Mouse (Mus musculus) heart, adult 2 months (tissue): ENCODE data around the gene Ahcyl2. TPM values are rescaled to one million over a fixed set of nuclear protein-coding genes. Genes with fewer than 3 reads are reported as not detected.

Experiments
- DNase-seq, 2 experiments: peaks; one replicate each; pipeline ENCODE4 v3.0.0; 2021
- H3K27ac ChIP-seq: fragments of 200-600 bp; 2 replicates; pipeline ENCODE4 v1.8.1; 2022
- H3K27me3 ChIP-seq: fragments of 200-500 bp; 2 replicates; pipeline ENCODE4 v1.6.1; 2012; ENCODE audit warnings: mild to moderate bottlenecking, low read length, inconsistent platforms, mixed read lengths; ENCODE audit not compliant: control insufficient read depth, insufficient read depth
- H3K36me3 ChIP-seq: fragments of 200-500 bp; 2 replicates; pipeline ENCODE4 v1.6.1; 2012; ENCODE audit warnings: low read length, inconsistent platforms; ENCODE audit not compliant: control insufficient read depth, insufficient read depth
- H3K4me1 ChIP-seq: fragments of 200-500 bp; 2 replicates; pipeline ENCODE4 v1.6.1; 2011; ENCODE audit warnings: low read length; ENCODE audit not compliant: control insufficient read depth, insufficient read depth
- H3K4me3 ChIP-seq: fragments of 200-600 bp; 2 replicates; pipeline ENCODE4 v1.8.1; 2022
- H3K79me2 ChIP-seq: fragments of 200-500 bp; replicated peaks from 2 replicates; pipeline ENCODE4 v1.6.1; 2012; ENCODE audit warnings: mild to moderate bottlenecking, inconsistent platforms, low read length, moderate library complexity, mixed read lengths; ENCODE audit not compliant: control insufficient read depth, insufficient read depth
- H3K9ac ChIP-seq: fragments of 200-500 bp; 2 replicates; pipeline ENCODE4 v1.6.1; 2012; ENCODE audit warnings: low read depth, mild to moderate bottlenecking, control low read depth, inconsistent platforms, low read length, mixed read lengths
- CTCF ChIP-seq: fragments of 200-600 bp; IDR thresholded peaks from 2 replicates; pipeline ENCODE4 v1.8.1; 2022; ENCODE audit warnings: antibody characterized with exemption, mild to moderate bottlenecking, moderate library complexity
- EP300 ChIP-seq: fragments of 200-500 bp; IDR thresholded peaks from 2 replicates; pipeline ENCODE4 v1.6.1; 2011; ENCODE audit warnings: low read depth, low read length, control low read depth; ENCODE audit not compliant: insufficient read depth
- POLR2A ChIP-seq: fragments of 200-500 bp; IDR thresholded peaks from 2 replicates; pipeline ENCODE4 v1.6.1; 2011; ENCODE audit warnings: mild to moderate bottlenecking, low read depth, low read length, control low read depth; ENCODE audit not compliant: insufficient read depth
- WGBS: fragments of 180-500 bp; shearing (Covaris S2); methylation state at CpG from one replicate; pipeline ENCODE4 v1.1.7; 2018; 5-methylcytosine and 5-hydroxymethylcytosine counted together
- intact Hi-C: fragments of 180-260 bp; cut with DNase I; formaldehyde crosslinking; loops from one replicate; pipeline ENCODE4 v1.15.1; 2025
- polyA plus RNA-seq: library from polyadenylated mRNA; depleted of rRNA; stranded (reverse); fragments of >200 nt; gene quantifications from 2 replicates; pipeline ENCODE4 v1.2.3, GENCODE M21; 2012
- total RNA-seq, 2 experiments: library from RNA; stranded (reverse); gene quantifications; 2 replicates each; pipeline ENCODE4 v1.2.3; 2021

Gene Ahcyl2
- total and polyA plus RNA-seq, 3 experiments: 10.5 to 15.6 (median 14.7) TPM

DNA sequence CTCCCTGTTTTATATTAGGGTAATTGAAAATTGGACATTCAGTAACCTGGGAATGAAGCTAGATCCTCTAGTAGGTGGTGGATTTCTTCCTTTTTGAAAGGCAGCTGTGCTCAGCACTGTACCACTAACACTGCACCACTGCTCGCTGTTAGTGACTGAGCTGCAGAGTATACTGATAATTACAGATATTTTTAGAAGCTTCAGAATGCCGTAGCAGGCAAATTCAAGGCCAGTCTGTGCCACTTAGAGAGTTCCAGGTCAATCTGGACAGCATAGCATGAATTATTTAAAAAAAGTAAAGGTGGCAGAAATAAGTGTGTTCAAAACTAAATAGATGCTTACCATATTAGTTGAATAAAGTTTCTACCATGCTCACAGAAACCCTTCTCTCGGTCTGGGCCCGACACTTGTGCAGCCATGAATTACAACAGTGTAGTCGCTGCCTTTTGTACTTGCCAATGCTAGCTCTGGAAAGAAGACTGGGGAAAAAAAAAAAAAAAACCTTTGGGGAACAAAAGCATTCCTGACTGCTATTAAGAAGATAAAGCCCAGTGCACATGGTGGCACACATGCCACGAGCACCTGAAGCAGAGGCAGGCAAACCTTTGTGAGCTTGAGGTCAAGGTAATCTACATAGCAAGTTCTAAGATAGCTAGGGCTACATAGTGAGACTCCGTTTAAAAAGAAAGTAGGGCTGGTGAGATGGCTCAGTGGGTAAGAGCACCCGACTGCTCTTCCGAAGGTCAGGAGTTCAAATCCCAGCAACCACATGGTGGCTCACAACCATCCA is 99.3 kb downstream of the Ahcyl2 start:
- peak overlapping the region; percentile 59 for H3K27ac ChIP-seq
- no peak overlapping the region for H3K9ac ChIP-seq
- DNase-seq: no peak
- peaks cover 2% of the 10 kb centered on the region for H3K36me3 ChIP-seq
- intact Hi-C loops: no loop called here
- H3K4me3 ChIP-seq: no peak overlapping the region
- H3K79me2 ChIP-seq: no peaks in the 10 kb centered on the region
- H3K4me1 ChIP-seq: no peaks in the 10 kb centered on the region; the same call in 1 of the 2 replicates
- H3K27me3 ChIP-seq: no peaks in the 10 kb centered on the region
- 65% methylated on average over 9 of the region's 9 CpGs for WGBS
- TF ChIP-seq EP300 (no peak), POLR2A (no peak), CTCF (no peak)

DNA sequence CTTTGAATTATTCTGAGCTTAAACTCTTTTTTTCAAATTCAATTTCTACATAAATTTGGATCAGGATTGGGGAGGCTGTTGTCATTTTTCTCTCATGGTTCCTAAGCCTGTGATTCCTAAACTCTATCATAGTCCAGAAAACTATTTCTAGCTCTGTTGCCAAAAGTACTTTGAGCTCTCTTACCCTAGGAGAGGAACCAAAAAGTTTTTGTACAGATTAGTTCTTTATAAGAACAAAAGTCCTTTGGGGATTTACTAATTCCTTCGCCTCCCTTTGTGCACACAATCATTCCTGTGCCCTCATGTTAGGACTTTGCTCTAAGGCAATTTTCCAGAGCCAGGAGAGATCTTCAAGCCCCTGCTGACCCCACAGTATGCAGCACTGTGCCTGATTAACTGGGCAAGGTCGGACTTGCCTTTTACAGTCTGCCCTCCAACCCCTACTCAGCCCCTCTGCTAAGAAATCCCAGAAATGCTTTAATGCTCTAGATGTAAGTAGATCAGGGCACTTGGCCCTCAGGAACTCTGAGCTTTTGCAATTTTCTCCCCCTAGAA is 100.6 kb downstream of the Ahcyl2 start:
- H3K4me3 ChIP-seq: no peak overlapping the region
- H3K79me2 ChIP-seq: no peaks in the 10 kb centered on the region
- no peak overlapping the region for H3K27ac ChIP-seq
- H3K36me3 ChIP-seq: peaks cover 2% of the 10 kb centered on the region
- TF ChIP-seq POLR2A: no peak
- TF ChIP-seq EP300: no peak
- TF ChIP-seq CTCF: no peak
- no peak for DNase-seq
- no peak overlapping the region for H3K9ac ChIP-seq
- H3K27me3 ChIP-seq: no peaks in the 10 kb centered on the region
- H3K4me1 ChIP-seq: no peaks in the 10 kb centered on the region; the same call in 1 of the 2 replicates
- intact Hi-C loops: no loop called here
- 81% methylated on average over 2 of the region's 2 CpGs for WGBS

DNA sequence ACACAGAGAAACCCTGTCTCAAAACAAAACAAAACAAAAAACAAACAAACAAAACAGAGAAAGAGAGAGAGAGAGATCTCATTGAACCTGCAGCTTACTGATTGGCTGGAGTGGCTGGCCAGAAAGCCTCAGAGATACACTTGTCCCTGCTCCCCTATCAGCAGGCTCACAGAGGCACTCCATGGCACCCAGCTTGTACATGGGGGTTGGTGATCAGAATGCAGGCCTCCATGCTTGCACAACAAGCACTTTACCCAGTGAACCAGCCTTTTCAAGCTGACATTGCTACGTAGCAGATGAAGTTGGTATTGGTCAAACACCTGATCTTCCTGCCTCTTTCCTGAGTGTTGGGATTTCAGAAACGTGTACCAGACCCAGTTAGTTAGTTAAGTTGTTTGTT is 105.8 kb downstream of the Ahcyl2 start:
- H3K79me2 ChIP-seq: no peaks in the 10 kb centered on the region
- TF ChIP-seq POLR2A (no peak), EP300 (no peak), CTCF (no peak)
- peak overlapping the region; percentile 48 for H3K27ac ChIP-seq
- WGBS: 54% methylated on average over 2 of the region's 2 CpGs
- DNase-seq: no peak
- H3K27me3 ChIP-seq: no peaks in the 10 kb centered on the region
- intact Hi-C loops: no loop called here
- peaks cover 2% of the 10 kb centered on the region; the same call in 1 of the 2 replicates for H3K4me1 ChIP-seq
- no peak overlapping the region for H3K9ac ChIP-seq
- no peak overlapping the region for H3K4me3 ChIP-seq
- peaks cover 11% of the 10 kb centered on the region for H3K36me3 ChIP-seq

DNA sequence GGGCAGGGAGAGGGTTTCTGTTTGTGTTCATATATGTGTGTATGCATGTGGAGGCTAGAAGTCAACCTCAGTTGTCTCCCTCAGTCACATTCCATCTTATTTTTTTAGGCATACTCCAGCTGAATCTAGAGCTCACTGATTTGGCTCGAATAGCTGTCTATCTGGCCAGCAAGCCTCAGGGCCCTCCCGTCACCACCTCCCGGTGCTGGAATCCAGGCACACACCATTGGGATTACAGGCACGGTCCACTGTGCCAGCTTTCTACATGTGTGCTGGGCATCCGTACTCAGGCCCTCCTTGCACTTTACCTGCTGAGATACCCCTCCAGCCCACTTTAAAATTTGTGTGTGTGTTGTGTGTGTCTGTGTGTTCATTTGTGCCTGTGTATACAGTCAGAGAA is 107.8 kb downstream of the Ahcyl2 start:
- Histone ChIP-seq H3K9ac (no peak overlapping the region), H3K79me2 (no peaks in the 10 kb centered on the region), H3K36me3 (peaks cover 11% of the 10 kb centered on the region), H3K4me1 (peaks cover 2% of the 10 kb centered on the region; the same call in 1 of the 2 replicates), H3K27me3 (no peaks in the 10 kb centered on the region), H3K4me3 (no peak overlapping the region), H3K27ac (peak overlapping the region; percentile 34)
- 55% methylated on average over 5 of the region's 5 CpGs for WGBS
- no peak for TF ChIP-seq EP300
- TF ChIP-seq POLR2A: no peak
- no peak for TF ChIP-seq CTCF
- intact Hi-C loops: no loop called here
- peak; percentile 42 to 56 for DNase-seq

DNA sequence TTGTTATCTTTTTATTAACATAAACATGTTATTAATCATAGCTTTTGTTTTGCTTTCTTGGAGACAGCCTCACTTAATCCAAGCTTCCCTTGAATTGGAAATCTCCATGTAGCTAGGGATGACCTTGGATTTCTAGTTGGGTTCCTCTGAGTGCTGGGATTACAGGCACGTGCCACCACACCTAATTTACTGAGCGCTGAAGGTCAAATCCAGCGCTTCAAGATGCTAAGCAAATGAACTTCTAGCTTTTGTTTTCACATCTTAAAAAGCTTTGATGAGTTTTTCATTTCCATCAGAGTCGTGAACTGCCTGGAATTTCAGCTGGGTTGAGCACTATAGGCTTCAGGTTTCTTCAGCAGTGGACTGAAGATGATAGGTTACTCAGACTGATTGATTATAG is 109.0 kb downstream of the Ahcyl2 start:
- Histone ChIP-seq H3K4me1 (peaks cover 2% of the 10 kb centered on the region; the same call in 1 of the 2 replicates), H3K27me3 (no peaks in the 10 kb centered on the region), H3K79me2 (no peaks in the 10 kb centered on the region), H3K36me3 (peaks cover 11% of the 10 kb centered on the region), H3K27ac (no peak overlapping the region), H3K4me3 (no peak overlapping the region), H3K9ac (no peak overlapping the region)
- intact Hi-C loops: no loop called here
- no peak for TF ChIP-seq EP300
- no peak for DNase-seq
- 85% methylated on average over 4 of the region's 4 CpGs for WGBS

DNA sequence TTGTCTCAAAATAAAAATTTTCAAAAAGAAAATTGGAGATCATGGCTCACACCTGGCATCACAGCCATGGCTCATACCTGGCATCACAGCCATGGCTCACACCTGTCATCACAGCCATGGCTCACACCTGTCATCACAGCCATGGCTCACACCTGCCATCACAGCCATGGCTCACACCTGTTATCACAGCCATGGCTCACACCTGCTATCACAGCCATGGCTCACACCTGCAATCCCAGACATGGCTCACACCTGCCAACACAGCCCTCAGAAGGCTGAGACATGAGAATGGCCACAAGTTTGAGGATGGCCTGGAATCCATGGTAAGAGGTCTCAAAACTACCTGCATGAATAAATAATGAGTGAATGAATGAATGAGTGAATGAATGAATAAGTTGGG is 111.8 kb downstream of the Ahcyl2 start:
- intact Hi-C loops: no loop called here
- Histone ChIP-seq H3K36me3 (peaks cover 9% of the 10 kb centered on the region), H3K27me3 (no peaks in the 10 kb centered on the region), H3K9ac (no peak overlapping the region), H3K79me2 (no peaks in the 10 kb centered on the region), H3K4me1 (no peaks in the 10 kb centered on the region; the same call in 1 of the 2 replicates), H3K4me3 (no peak overlapping the region), H3K27ac (no peak overlapping the region)
- no peak for TF ChIP-seq CTCF
- no peak for TF ChIP-seq EP300
- no peak for TF ChIP-seq POLR2A
- DNase-seq: no peak
